Mouse (Mus musculus) lung, embryonic 14.5 days (tissue): ENCODE measurements around the gene Wrap73. TPM values are rescaled to one million over a fixed set of nuclear protein-coding genes. Genes with fewer than 3 reads are reported as not detected.

ENCODE experiments used
- ATAC-seq: fragments of 200-750 bp; cut with Nextera tagmentation; 2 replicates; pipeline ENCODE4 v1.8.0; 2017; ENCODE audit warnings: mild to moderate bottlenecking, moderate TSS enrichment, moderate library complexity; ENCODE audit not compliant: insufficient read depth
- DNase-seq: peaks from one replicate; pipeline ENCODE4 v3.0.0-alpha.2; 2015
- H3K27ac ChIP-seq: fragments of 300-500 bp; sonication (generic); 2 replicates; pipeline ENCODE4 v1.5.1; 2014; ENCODE audit warnings: low read depth, mild to moderate bottlenecking, moderate library complexity
- H3K27me3 ChIP-seq: fragments of 300-500 bp; sonication (generic); 2 replicates; pipeline ENCODE4 v1.6.1; 2014; ENCODE audit warnings: low read length, control low read depth; ENCODE audit not compliant: insufficient read depth
- H3K36me3 ChIP-seq: fragments of 300-500 bp; sonication (generic); 2 replicates; pipeline ENCODE4 v1.6.1; 2014; ENCODE audit warnings: control low read depth; ENCODE audit not compliant: insufficient read depth
- H3K4me1 ChIP-seq: fragments of 300-500 bp; sonication (generic); 2 replicates; pipeline ENCODE4 v1.6.1; 2014; ENCODE audit warnings: antibody characterized with exemption, control low read depth; ENCODE audit not compliant: insufficient read depth
- H3K4me2 ChIP-seq: fragments of 300-500 bp; sonication (generic); 2 replicates; pipeline ENCODE4 v1.6.1; 2014; ENCODE audit warnings: mild to moderate bottlenecking
- H3K4me3 ChIP-seq: fragments of 300-500 bp; sonication (generic); 2 replicates; pipeline ENCODE4 v1.5.1; 2014; ENCODE audit warnings: low read depth, low read length
- H3K9ac ChIP-seq: fragments of 300-500 bp; sonication (generic); 2 replicates; pipeline ENCODE4 v1.6.1; 2014
- H3K9me3 ChIP-seq: fragments of 300-500 bp; sonication (generic); 2 replicates; pipeline ENCODE4 v1.6.1; 2016; ENCODE audit warnings: low read depth, low read length, control low read depth
- CTCF ChIP-seq: IDR thresholded peaks from 2 replicates; pipeline ENCODE4 v1.5.1; 2016; ENCODE audit warnings: antibody characterized with exemption, low read depth
- WGBS: fragments of 180-500 bp; shearing (Covaris S2); extraction: QIAGEN DNeasy Blood & Tissue Kit; methylation state at CpG from one replicate; pipeline ENCODE4 v1.1.7; 2014; 5-methylcytosine and 5-hydroxymethylcytosine counted together
- polyA plus RNA-seq: library from polyadenylated mRNA; unstranded; fragments of >200 nt; fragmentation: Nextera tagmentation; extraction: Ambion mirVana; gene quantifications from 2 replicates; pipeline ENCODE4 v1.2.1, GENCODE M21; 2014

Gene Wrap73
- polyA plus RNA-seq, 1 experiment from 2014 or later = 36.2 TPM

GRCm38 (mm10) chr4:154204532-154204931, 62.4 kb downstream of the Wrap73 start:
- no peaks in the 10 kb centered on the region for H3K27me3 ChIP-seq
- no peaks in the 10 kb centered on the region for H3K9me3 ChIP-seq
- H3K9ac ChIP-seq = no peak overlapping the region
- ATAC-seq (peak; percentile 21; the same call in 1 of the 2 replicates), DNase-seq (no peak)
- H3K4me3 ChIP-seq = no peak overlapping the region
- H3K4me1 ChIP-seq = no peaks in the 10 kb centered on the region; the same call in 1 of the 2 replicates
- no peak overlapping the region for H3K4me2 ChIP-seq
- H3K27ac ChIP-seq = no peak overlapping the region
- no peak for TF ChIP-seq CTCF
- 69% methylated on average over 7 of the region's 7 CpGs for WGBS
- H3K36me3 ChIP-seq = no peaks in the 10 kb centered on the region

GRCm38 (mm10) chr4:154205392-154205791, 63.2 kb downstream of the Wrap73 start:
- peak overlapping the region; percentile 30; the same call in 1 of the 2 replicates for H3K27ac ChIP-seq
- no peaks in the 10 kb centered on the region for H3K36me3 ChIP-seq
- no peaks in the 10 kb centered on the region; the same call in 1 of the 2 replicates for H3K4me1 ChIP-seq
- peak; percentile 68 for DNase-seq
- H3K9ac ChIP-seq = 0 out of 2 replicates have a peak overlapping the region, but pooled peaks have one; percentile 1
- no peak overlapping the region for H3K4me2 ChIP-seq
- no peaks in the 10 kb centered on the region for H3K27me3 ChIP-seq
- no peak for TF ChIP-seq CTCF
- no peak for ATAC-seq
- WGBS = 40% methylated on average over 5 of the region's 5 CpGs
- no peaks in the 10 kb centered on the region for H3K9me3 ChIP-seq
- H3K4me3 ChIP-seq = no peak overlapping the region

GRCm38 (mm10) chr4:154207261-154207660, 65.1 kb downstream of the Wrap73 start:
- DNase-seq = peak; percentile 89
- no peak overlapping the region for H3K9ac ChIP-seq
- no peaks in the 10 kb centered on the region; the same call in 1 of the 2 replicates for H3K4me1 ChIP-seq
- H3K36me3 ChIP-seq = no peaks in the 10 kb centered on the region
- no peaks in the 10 kb centered on the region for H3K9me3 ChIP-seq
- no peaks in the 10 kb centered on the region for H3K27me3 ChIP-seq
- no peak overlapping the region for H3K4me3 ChIP-seq
- ATAC-seq = peak; percentile 36; the same call in 1 of the 2 replicates
- 14% methylated on average over 5 of the region's 5 CpGs for WGBS
- H3K4me2 ChIP-seq = no peak overlapping the region
- TF ChIP-seq CTCF = peak; percentile 97
- H3K27ac ChIP-seq = no peak overlapping the region

- TF ChIP-seq CTCF = no peak
- no peak for ATAC-seq
Observed at GRCm38 (mm10) chr4:154209054-154209453, 66.9 kb downstream of the Wrap73 start.

GRCm38 (mm10) chr4:154209825-154210224, 67.7 kb downstream of the Wrap73 start:
- DNase-seq = no peak
- TF ChIP-seq CTCF = no peak
- no peaks in the 10 kb centered on the region; the same call in 1 of the 2 replicates for H3K4me1 ChIP-seq
- 12% methylated on average over 3 of the region's 3 CpGs for WGBS
- H3K27ac ChIP-seq = no peak overlapping the region
- H3K9ac ChIP-seq = no peak overlapping the region
- no peak overlapping the region for H3K4me3 ChIP-seq
- H3K27me3 ChIP-seq = no peaks in the 10 kb centered on the region
- no peak overlapping the region for H3K4me2 ChIP-seq
- no peaks in the 10 kb centered on the region for H3K36me3 ChIP-seq
- ATAC-seq = no peak
- no peaks in the 10 kb centered on the region for H3K9me3 ChIP-seq

More at GRCm38 (mm10) chr4:154209054-154209453, 66.9 kb downstream of the Wrap73 start:
- Histone ChIP-seq H3K9me3 (no peaks in the 10 kb centered on the region), H3K4me1 (no peaks in the 10 kb centered on the region; the same call in 1 of the 2 replicates), H3K4me2 (no peak overlapping the region), H3K27ac (peak overlapping the region; percentile 42; the same call in 1 of the 2 replicates), H3K4me3 (no peak overlapping the region), H3K9ac (no peak overlapping the region), H3K27me3 (no peaks in the 10 kb centered on the region), H3K36me3 (no peaks in the 10 kb centered on the region)
- WGBS = 57% methylated on average over 6 of the region's 6 CpGs
- DNase-seq = no peak

- Histone ChIP-seq H3K4me3 (no peak overlapping the region), H3K9ac (no peak overlapping the region), H3K4me1 (no peaks in the 10 kb centered on the region), H3K4me2 (no peak overlapping the region), H3K36me3 (no peaks in the 10 kb centered on the region), H3K27ac (no peak overlapping the region), H3K9me3 (no peaks in the 10 kb centered on the region), H3K27me3 (no peaks in the 10 kb centered on the region)
- DNase-seq (no peak), ATAC-seq (no peak)
- TF ChIP-seq CTCF = no peak
- 69% methylated on average over 13 of the region's 13 CpGs for WGBS
Observed at GRCm38 (mm10) chr4:154211459-154211858, 69.3 kb downstream of the Wrap73 start.

GRCm38 (mm10) chr4:154213586-154213985, 71.4 kb downstream of the Wrap73 start:
- Histone ChIP-seq H3K4me3 (no peak overlapping the region), H3K27ac (no peak overlapping the region), H3K36me3 (no peaks in the 10 kb centered on the region), H3K27me3 (no peaks in the 10 kb centered on the region), H3K9me3 (no peaks in the 10 kb centered on the region), H3K9ac (no peak overlapping the region), H3K4me1 (no peaks in the 10 kb centered on the region), H3K4me2 (no peak overlapping the region)
- no peak for DNase-seq
- ATAC-seq = peak; percentile 53
- WGBS = 38% methylated on average over 7 of the region's 7 CpGs
- TF ChIP-seq CTCF = no peak

GRCm38 (mm10) chr4:154214075-154214474, 71.9 kb downstream of the Wrap73 start:
- no peaks in the 10 kb centered on the region for H3K4me1 ChIP-seq
- H3K4me3 ChIP-seq = no peak overlapping the region
- ATAC-seq (no peak; the same call in 1 of the 2 replicates), DNase-seq (no peak)
- no peak for TF ChIP-seq CTCF
- no peak overlapping the region for H3K27ac ChIP-seq
- H3K9me3 ChIP-seq = no peaks in the 10 kb centered on the region
- H3K27me3 ChIP-seq = no peaks in the 10 kb centered on the region
- H3K9ac ChIP-seq = no peak overlapping the region
- H3K4me2 ChIP-seq = no peak overlapping the region
- no peaks in the 10 kb centered on the region for H3K36me3 ChIP-seq
- 9% methylated on average over 5 of the region's 5 CpGs for WGBS

Other genes with a start within 250 kb of the Wrap73 start
- gene A430005L14Rik, start 185.1 kb upstream of the Wrap73 start, polyA plus RNA-seq = 86.9 and 91.4 TPM in 2 replicates
- 11.1 and 12.4 TPM in 2 replicates for gene Dffb, start 167.2 kb upstream of the Wrap73 start, polyA plus RNA-seq
- gene Cep104, start 167.2 kb upstream of the Wrap73 start, polyA plus RNA-seq = 18.9 and 21.4 TPM in 2 replicates
- 13.2 and 13.6 TPM in 2 replicates for gene Lrrc47, start 130.6 kb upstream of the Wrap73 start, polyA plus RNA-seq
- 33.3 and 37.2 TPM in 2 replicates for gene Smim1, start 116.1 kb upstream of the Wrap73 start, polyA plus RNA-seq
- gene Ccdc27, start 99.7 kb upstream of the Wrap73 start, polyA plus RNA-seq = 0.08 TPM in 1 of 2 replicates, not detected in the other
- gene Trp73, start 2.2 kb upstream of the Wrap73 start, polyA plus RNA-seq = 0.17 and 0.84 TPM in 2 replicates
- 142 and 151 TPM in 2 replicates for gene Tprgl, start 18.3 kb downstream of the Wrap73 start, polyA plus RNA-seq
- 14.8 and 18.0 TPM in 2 replicates for gene Megf6, start 28.4 kb downstream of the Wrap73 start, polyA plus RNA-seq
- gene Arhgef16, start 159.3 kb downstream of the Wrap73 start, polyA plus RNA-seq = 15.4 and 16.2 TPM in 2 replicates
- not detected in 2 replicates for gene B230104I21Rik, start 193.8 kb downstream of the Wrap73 start, polyA plus RNA-seq